20 mouse cellular contexts compared by ENCODE assay signal in genomic region chr16:93047594-93047993, GRCm38 (mm10).
A peak's percentile ranks its signal among the peaks of the same experiment; 100 is the strongest.
DNase-seq lines count a peak whose midpoint lies in the region; ATAC-seq and TF ChIP-seq lines count a peak whose summit lies in the region.
"Had no signal": no experiment of that assay in that cellular context is flagged by ENCODE, and none has a peak within 500 bp of the region (broad histone marks: within the 10 kb centered on the region; RNA-seq: fewer than 3 reads in every experiment).

No protein-coding gene starts in this region.

- no peaks in the 10 kb centered on the region for H3K36me3 ChIP-seq in CH12.LX (replicated peaks in 1 of 2; ENCODE audit: control insufficient read depth in 1 of 2, insufficient read depth in 1 of 2, low read length in 1 of 2)
- H3K36me3 ChIP-seq: hindbrain, embryonic 15.5 days; limb, embryonic 10.5 days; lung, embryonic 15.5 days; midbrain, embryonic 10.5 days had no signal

- peaks cover 0 to 12% of the 10 kb centered on the region in 2 experiments; a peak in 2 of 4 replicates for H3K4me1 ChIP-seq in CH12.LX (ENCODE audit: control insufficient read depth in 1 of 2, insufficient read depth in 2 of 2)
- H3K4me1 ChIP-seq: hindbrain, embryonic 15.5 days had no signal

- H3K4me3 ChIP-seq in CH12.LX (replicated peaks in 1 of 3; ENCODE audit: low read depth in 2 of 3, low read length in 2 of 3, poor library complexity in 1 of 3): no peak overlapping the region
- H3K4me3 ChIP-seq: erythroblast, embryonic 14.5 days; hindbrain, embryonic 15.5 days; limb, embryonic 10.5 days; lung, embryonic 15.5 days; midbrain, embryonic 10.5 days had no signal

- TF ChIP-seq POLR2A in CH12.LX (IDR thresholded peaks at IDR 0.05; ENCODE audit: low read depth, low read length): no peak

- TF ChIP-seq CTCF in CH12.LX (conservative IDR thresholded peaks at IDR 0.05 in 1 of 2, IDR thresholded peaks at IDR 0.05 in 1 of 2; ENCODE audit: low read depth in 2 of 2, low read length in 2 of 2): no peak

- no peak for TF ChIP-seq EP300 in CH12.LX (IDR thresholded peaks at IDR 0.05; ENCODE audit: low read length)

- peak; percentile 18 for DNase-seq in gastrocnemius, postnatal 25 days
- no peak for DNase-seq in gastrocnemius, postnatal 10 days
- DNase-seq in CH12.LX (ENCODE audit: extremely low read depth) (peak; percentile 28), R1 (ENCODE audit: low read depth, low spot score) (peak; percentile 84)
- peak; percentile 26 for DNase-seq in forelimb bud, embryonic 11.5 days (ENCODE audit: low read depth, low spot score)
- DNase-seq in left cerebral cortex, postnatal 4 days: no peak
- DNase-seq: adrenal gland, postnatal 36 days; forebrain, postnatal 0 days; gastrocnemius, postnatal 14 days; kidney, adult 11 months; right cerebral cortex, postnatal 4 days; thymus, adult 18-20 months had no signal

- no peak for TF ChIP-seq RAD21 in CH12.LX (IDR thresholded peaks at IDR 0.05; ENCODE audit: low read depth, low read length)

- H3K9me3 ChIP-seq in CH12.LX (replicated peaks; ENCODE audit: low read length): no peaks in the 10 kb centered on the region
- H3K9me3 ChIP-seq: hindbrain, embryonic 15.5 days; limb, embryonic 10.5 days; lung, embryonic 15.5 days; midbrain, embryonic 10.5 days had no signal

- dilution Hi-C loops in CH12.LX (cut with MboI; ENCODE audit: extremely low pct_ligation_motif_present, extremely low pct_unique_long_range_greater_than_20kb, low sequenced_read_pairs): no loop called here

- no peak overlapping the region for H3K27ac ChIP-seq in CH12.LX (ENCODE audit: insufficient read depth, low read depth)
- H3K27ac ChIP-seq: hindbrain, embryonic 15.5 days; kidney, postnatal 0 days; limb, embryonic 10.5 days; lung, embryonic 15.5 days; midbrain, embryonic 10.5 days had no signal

- in situ Hi-C loops in CH12.LX (cut with MboI; ENCODE audit: low pct_ligation_motif_present, low pct_unique_long_range_greater_than_20kb, low sequenced_read_pairs): no loop called here

- no peaks in the 10 kb centered on the region for H3K27me3 ChIP-seq in CH12.LX (replicated peaks)
- H3K27me3 ChIP-seq: hindbrain, embryonic 15.5 days; lung, embryonic 15.5 days had no signal

- no peaks in the 10 kb centered on the region for H3K79me2 ChIP-seq in CH12.LX (replicated peaks; ENCODE audit: control insufficient read depth, extremely low read depth, insufficient read depth, poor library complexity, severe bottlenecking)

- no peak for ATAC-seq in monocyte, adult 5-6 weeks (replicated peaks; ENCODE audit: insufficient number of reproducible peaks, low FRiP score, low TSS enrichment, poor library complexity, severe bottlenecking)
- ATAC-seq: forebrain, postnatal 0 days had no signal

- H3K9ac ChIP-seq in CH12.LX (ENCODE audit: insufficient read depth, low read depth): no peak overlapping the region
- H3K9ac ChIP-seq: forebrain, postnatal 0 days; hindbrain, embryonic 15.5 days; lung, embryonic 15.5 days had no signal

- no peak overlapping the region for H3K4me2 ChIP-seq in CH12.LX (ENCODE audit: insufficient read depth, low read depth, poor library complexity, severe bottlenecking)
- H3K4me2 ChIP-seq: hindbrain, embryonic 15.5 days; liver, embryonic 11.5 days; lung, embryonic 15.5 days had no signal

- intact Hi-C loops in left cerebral cortex, postnatal 4 days (cut with DNase I): no loop called here

TF ChIP-seq in CH12.LX, 34 proteins besides CTCF, POLR2A, EP300 and RAD21:
- no peak for TF ChIP-seq E2F4 (IDR thresholded peaks at IDR 0.05; ENCODE audit: insufficient replicate concordance, low read depth, low read length)
- TF ChIP-seq HCFC1 (IDR thresholded peaks at IDR 0.05; ENCODE audit: low read depth, low read length): no peak
- no peak for TF ChIP-seq ZC3H11A (IDR thresholded peaks at IDR 0.05; ENCODE audit: low read depth, low read length)
- no peak for TF ChIP-seq KAT2A (IDR thresholded peaks at IDR 0.05; ENCODE audit: insufficient replicate concordance, low read length)
- no peak for TF ChIP-seq RCOR1 (conservative IDR thresholded peaks at IDR 0.05; ENCODE audit: low read depth, low read length)
- no peak for TF ChIP-seq CHD2 (IDR thresholded peaks at IDR 0.05; ENCODE audit: low read length)
- TF ChIP-seq SMC3 (IDR thresholded peaks at IDR 0.05; ENCODE audit: low read depth, low read length): no peak
- no peak for TF ChIP-seq USF2 (conservative IDR thresholded peaks at IDR 0.05; ENCODE audit: low read depth, low read length)
- no peak for TF ChIP-seq PAX5 (IDR thresholded peaks at IDR 0.05; ENCODE audit: low read length)
- no peak for TF ChIP-seq IRF4 (IDR thresholded peaks at IDR 0.05; ENCODE audit: low read depth, low read length)
- no peak for TF ChIP-seq NRF1 (IDR thresholded peaks at IDR 0.05; ENCODE audit: low read depth, low read length)
- TF ChIP-seq NELFE (IDR thresholded peaks at IDR 0.05; ENCODE audit: low read depth, low read length): no peak
- no peak for TF ChIP-seq SIN3A (IDR thresholded peaks at IDR 0.05; ENCODE audit: low read length)
TF ChIP-seq in CH12.LX: peak in this region for 0.

Comparison
In these comparisons a context has a peak if more than half of its experiments do, and no peak if none do; other contexts are left out.
1. DNase-seq: peak in gastrocnemius, postnatal 25 days (single experiment), CH12.LX (single experiment), R1 (single experiment) and forelimb bud, embryonic 11.5 days (single experiment); none in gastrocnemius, postnatal 10 days (single experiment) and left cerebral cortex, postnatal 4 days (single experiment).